ENCODE assay signal across 8 mouse cellular contexts in genomic region chr17:49563830-49564470, GRCm38 (mm10). TPM values are rescaled to one million over a fixed set of nuclear protein-coding genes. Genes with fewer than 3 reads are reported as not detected.
A peak's percentile ranks its signal among the peaks of the same experiment; 100 is the strongest.
DNase-seq lines count a peak whose midpoint lies in the region; ATAC-seq and TF ChIP-seq lines count a peak whose summit lies in the region.

Gene Daam2, minus strand, starts transcription at chr17:49564343.

- DNase-seq in Patski (ENCODE audit: low read depth, low spot score), result no peak
- peak; percentile 85 to 87 for DNase-seq in cerebellum, postnatal 36 days
- peak; percentile 85 for DNase-seq in gastrocnemius, adult 18-20 months (ENCODE audit: low spot score)
- DNase-seq in left cerebral cortex, adult 18-20 months (ENCODE audit: low spot score in 2 of 2), result peak; percentile 69 to 81
- DNase-seq in lung, postnatal 25 days (ENCODE audit: low spot score), result peak; percentile 72
- peak; percentile 79 for DNase-seq in right cerebral cortex, postnatal 25 days
- DNase-seq in thymus, adult 2 months, result no peak

- peak within 1 kb of the TSS; percentile 47 for H3K4me3 ChIP-seq in hindbrain, embryonic 15.5 days
- no peak within 1 kb of the TSS for H3K4me3 ChIP-seq in thymus, adult 2 months (ENCODE audit: control insufficient read depth, insufficient read depth, low read length)

- no peaks in the 10 kb centered on the region for H3K9me3 ChIP-seq in hindbrain, embryonic 15.5 days

- in situ Hi-C loops in Patski (cut with MboI; ENCODE audit: low pct_unique_long_range_greater_than_20kb), result no loop called here

- H3K4me1 ChIP-seq in hindbrain, embryonic 15.5 days (replicated peaks), result peaks cover 19% of the 10 kb centered on the region
- H3K4me1 ChIP-seq in thymus, adult 2 months (replicated peaks; ENCODE audit: control insufficient read depth, insufficient read depth, low read length), result no peaks in the 10 kb centered on the region

- no peaks in the 10 kb centered on the region for H3K36me3 ChIP-seq in hindbrain, embryonic 15.5 days
- H3K36me3 ChIP-seq in thymus, adult 2 months (ENCODE audit: control insufficient read depth, insufficient read depth, low read length), result no peaks in the 10 kb centered on the region

- CTCF ChIA-PET in Patski (lab: Charles Lee), result interaction anchor here (1.2 kb wide), 1 partner anchor 33 kb away, joined by 3 read pairs; no protein-coding TSS in a partner anchor

- peaks cover 3% of the 10 kb centered on the region for H3K27me3 ChIP-seq in Patski
- peaks cover 4% of the 10 kb centered on the region; the same call in 1 of the 2 replicates for H3K27me3 ChIP-seq in hindbrain, embryonic 15.5 days
- peaks cover 11% of the 10 kb centered on the region; the same call in 1 of the 2 replicates for H3K27me3 ChIP-seq in thymus, adult 2 months (ENCODE audit: control insufficient read depth, insufficient read depth, low read length)

- peak within 1 kb of the TSS; percentile 80 for H3K4me2 ChIP-seq in hindbrain, embryonic 15.5 days

- ATAC-seq in Patski, result peak; percentile 94
- ATAC-seq in hindbrain, embryonic 15.5 days (ENCODE audit: low FRiP score, low read depth), result peak; percentile 86

- H3K9ac ChIP-seq in hindbrain, embryonic 15.5 days, result peak within 1 kb of the TSS; percentile 41

- no peak for TF ChIP-seq CTCF in Patski (IDR thresholded peaks at IDR 0.05)
- no peak for TF ChIP-seq CTCF in thymus, adult 2 months (IDR thresholded peaks at IDR 0.05; ENCODE audit: borderline replicate concordance, control insufficient read depth, extremely low read depth, insufficient read depth, low read length, poor library complexity)

- no peak for TF ChIP-seq POLR2A in thymus, adult 2 months (IDR thresholded peaks at IDR 0.05; ENCODE audit: control insufficient read depth, extremely low read depth, insufficient read depth, low read length, poor library complexity)

- peak within 1 kb of the TSS; percentile 54 for H3K27ac ChIP-seq in hindbrain, embryonic 15.5 days (replicated peaks)
- H3K27ac ChIP-seq in thymus, adult 2 months (ENCODE audit: control insufficient read depth, insufficient read depth, low read length), result no peak within 1 kb of the TSS

- POLR2A ChIA-PET in Patski (lab: Charles Lee), result interaction anchor here (1.4 kb wide), 1 partner anchor 26 kb away, joined by 3 read pairs; no protein-coding TSS in a partner anchor

- 4% methylated on average over 38 of the region's 38 CpGs for WGBS in hindbrain, embryonic 15.5 days
- 13% methylated on average over 38 of the region's 38 CpGs for WGBS in thymus, adult 2 months

RNA-seq across cellular contexts. Expression of gene Daam2, which starts in this region (rescaled TPM):
- polyA plus RNA-seq in Patski (2021), result 2.4 TPM
- 1 to 10 TPM; 3.6 to 4.0 TPM for total RNA-seq in gastrocnemius, adult 18-20 months (2021)
- 2.5 and 3.1 TPM in 2 replicates for polyA plus RNA-seq in hindbrain, embryonic 15.5 days (2015; fragmentation: Nextera tagmentation; extraction: Ambion mirVana)
- 10 to 100 TPM; 40.7 to 45.9 TPM for total RNA-seq in left cerebral cortex, adult 18-20 months (2021)
- 0.46 and 0.62 TPM in 2 replicates for polyA plus RNA-seq in thymus, adult 2 months (2012; rRNA removed)

Comparison
In these comparisons a context has a peak if more than half of its experiments do, and no peak if none do; other contexts are left out.
1. RNA of gene Daam2 (total RNA-seq): 40.7 to 45.9 TPM in left cerebral cortex, adult 18-20 months; 3.6 to 4.0 TPM in gastrocnemius, adult 18-20 months; every median in the first group is over 4 times any median in the second.
2. DNase-seq: peak in cerebellum, postnatal 36 days (2 of 2), gastrocnemius, adult 18-20 months (single experiment), left cerebral cortex, adult 18-20 months (2 of 2), lung, postnatal 25 days (single experiment) and right cerebral cortex, postnatal 25 days (single experiment); none in Patski (single experiment) and thymus, adult 2 months (single experiment).